Mouse (Mus musculus): ENCODE results near the gene 4930558C23Rik. TPM values are rescaled to one million over a fixed set of nuclear protein-coding genes. Genes with fewer than 3 reads are reported as not detected.
"Not testable (repeated sequence)": the region's sequence is repeated elsewhere in the genome, so short reads cannot be mapped to it uniquely, and the experiment has no call there.

4930558C23Rik gene
- polyA plus RNA-seq, 1 experiment from 2014 or later = not detected

- H3K27ac ChIP-seq (replicated peaks in 1 of 2; ENCODE audit: control insufficient read depth in 1 of 2, insufficient read depth in 1 of 2, low read depth in 2 of 2, low read length in 2 of 2) = no peak overlapping the region
- no peaks in the 10 kb centered on the region for H3K36me3 ChIP-seq (ENCODE audit: control insufficient read depth, insufficient read depth, low read length)
- no peak for ATAC-seq (ENCODE audit: insufficient number of reproducible peaks, insufficient read depth, low FRiP score, low read depth)
- no peak overlapping the region for H3K4me3 ChIP-seq (ENCODE audit: control insufficient read depth in 1 of 2, insufficient read depth in 1 of 2, low read depth in 1 of 2, low read length in 2 of 2)
- no peak overlapping the region for H3K9ac ChIP-seq (ENCODE audit: low read length)
- no peaks in the 10 kb centered on the region for H3K27me3 ChIP-seq (ENCODE audit: control insufficient read depth, insufficient read depth, low read length)
- H3K9me3 ChIP-seq (ENCODE audit: control insufficient read depth, low read length) = no peaks in the 10 kb centered on the region
- H3K4me1 ChIP-seq (ENCODE audit: control insufficient read depth in 2 of 2, insufficient read depth in 2 of 2, low read length in 2 of 2) = no peaks in the 10 kb centered on the region
- no peak overlapping the region for H3K4me2 ChIP-seq (ENCODE audit: low read length)
Measured at GRCm38 (mm10) chr3:95370101-95370500, 32.5 kb downstream of the 4930558C23Rik start.

- not testable (repeated sequence) for H3K4me1 ChIP-seq (ENCODE audit: control insufficient read depth in 2 of 2, insufficient read depth in 2 of 2, low read length in 2 of 2); H3K36me3 ChIP-seq (ENCODE audit: control insufficient read depth, insufficient read depth, low read length); H3K4me3 ChIP-seq (ENCODE audit: control insufficient read depth in 1 of 2, insufficient read depth in 1 of 2, low read depth in 1 of 2, low read length in 2 of 2); H3K4me2 ChIP-seq (ENCODE audit: low read length); H3K27me3 ChIP-seq (ENCODE audit: control insufficient read depth, insufficient read depth, low read length); H3K27ac ChIP-seq (replicated peaks in 1 of 2; ENCODE audit: control insufficient read depth in 1 of 2, insufficient read depth in 1 of 2, low read depth in 2 of 2, low read length in 2 of 2); ATAC-seq (ENCODE audit: insufficient number of reproducible peaks, insufficient read depth, low FRiP score, low read depth); H3K9ac ChIP-seq (ENCODE audit: low read length); H3K9me3 ChIP-seq (ENCODE audit: control insufficient read depth, low read length)
- WGBS = 59% methylated on average over 3 of the region's 3 CpGs
Measured at GRCm38 (mm10) chr3:95360276-95360675, 42.4 kb downstream of the 4930558C23Rik start.

GRCm38 (mm10) chr3:95357746-95358145, 44.9 kb downstream of the 4930558C23Rik start:
- Histone ChIP-seq H3K9me3 (ENCODE audit: control insufficient read depth, low read length) (no peaks in the 10 kb centered on the region), H3K27ac (replicated peaks in 1 of 2; ENCODE audit: control insufficient read depth in 1 of 2, insufficient read depth in 1 of 2, low read depth in 2 of 2, low read length in 2 of 2) (no peak overlapping the region), H3K4me3 (ENCODE audit: control insufficient read depth in 1 of 2, insufficient read depth in 1 of 2, low read depth in 1 of 2, low read length in 2 of 2) (no peak overlapping the region), H3K4me1 (ENCODE audit: control insufficient read depth in 2 of 2, insufficient read depth in 2 of 2, low read length in 2 of 2) (no peaks in the 10 kb centered on the region), H3K36me3 (ENCODE audit: control insufficient read depth, insufficient read depth, low read length) (peaks cover 14% of the 10 kb centered on the region), H3K27me3 (ENCODE audit: control insufficient read depth, insufficient read depth, low read length) (no peaks in the 10 kb centered on the region), H3K9ac (ENCODE audit: low read length) (no peak overlapping the region), H3K4me2 (ENCODE audit: low read length) (no peak overlapping the region)
- ATAC-seq (ENCODE audit: insufficient number of reproducible peaks, insufficient read depth, low FRiP score, low read depth) = no peak
- WGBS = 87% methylated on average over 2 of the region's 2 CpGs

- Histone ChIP-seq H3K4me2 (ENCODE audit: low read length) (peak within 1 kb of the TSS; percentile 58), H3K9ac (ENCODE audit: low read length) (peak within 1 kb of the TSS; percentile 71), H3K4me3 (ENCODE audit: control insufficient read depth in 1 of 2, insufficient read depth in 1 of 2, low read depth in 1 of 2, low read length in 2 of 2) (peak within 1 kb of the TSS; percentile 48 to 52), H3K27ac (replicated peaks in 1 of 2; ENCODE audit: control insufficient read depth in 1 of 2, insufficient read depth in 1 of 2, low read depth in 2 of 2, low read length in 2 of 2) (0 out of 4 replicates have a peak within 1 kb of the TSS, but pooled peaks of 1 of the 2 experiments have one; percentile 44), H3K36me3 (ENCODE audit: control insufficient read depth, insufficient read depth, low read length) (peaks cover 23% of the 10 kb centered on the region)
- ATAC-seq (ENCODE audit: insufficient number of reproducible peaks, insufficient read depth, low FRiP score, low read depth) = peak; percentile 89
- WGBS = 1% methylated on average over 29 of the region's 57 CpGs
- H3K27me3 ChIP-seq (ENCODE audit: control insufficient read depth, insufficient read depth, low read length); H3K4me1 ChIP-seq (ENCODE audit: control insufficient read depth in 2 of 2, insufficient read depth in 2 of 2, low read length in 2 of 2); H3K9me3 ChIP-seq (ENCODE audit: control insufficient read depth, low read length): not testable (repeated sequence)
Measured at GRCm38 (mm10) chr3:95356701-95357449, 45.8 kb downstream of the 4930558C23Rik start, which contains the start of gene Setdb1. Setdb1 (minus strand) TSS chr3:95357202.

GRCm38 (mm10) chr3:95355911-95356544, 46.6 kb downstream of the 4930558C23Rik start:
- Histone ChIP-seq H3K4me2 (ENCODE audit: low read length) (peak overlapping the region; percentile 58), H3K9ac (ENCODE audit: low read length) (peak overlapping the region; percentile 71; the same call in 1 of the 2 replicates), H3K4me3 (ENCODE audit: control insufficient read depth in 1 of 2, insufficient read depth in 1 of 2, low read depth in 1 of 2, low read length in 2 of 2) (peak overlapping the region; percentile 48 to 52), H3K36me3 (ENCODE audit: control insufficient read depth, insufficient read depth, low read length) (peaks cover 30% of the 10 kb centered on the region)
- not testable (repeated sequence) for H3K27me3 ChIP-seq (ENCODE audit: control insufficient read depth, insufficient read depth, low read length); H3K9me3 ChIP-seq (ENCODE audit: control insufficient read depth, low read length); H3K4me1 ChIP-seq (ENCODE audit: control insufficient read depth in 2 of 2, insufficient read depth in 2 of 2, low read length in 2 of 2); H3K27ac ChIP-seq (replicated peaks in 1 of 2; ENCODE audit: control insufficient read depth in 1 of 2, insufficient read depth in 1 of 2, low read depth in 2 of 2, low read length in 2 of 2)
- ATAC-seq (ENCODE audit: insufficient number of reproducible peaks, insufficient read depth, low FRiP score, low read depth) = peak; percentile 27; the same call in 1 of the 2 replicates
- WGBS = 28% methylated on average over 8 of the region's 19 CpGs

- Histone ChIP-seq H3K4me2 (ENCODE audit: low read length) (no peak overlapping the region), H3K9me3 (ENCODE audit: control insufficient read depth, low read length) (no peaks in the 10 kb centered on the region), H3K9ac (ENCODE audit: low read length) (no peak overlapping the region), H3K27me3 (ENCODE audit: control insufficient read depth, insufficient read depth, low read length) (no peaks in the 10 kb centered on the region), H3K4me1 (ENCODE audit: control insufficient read depth in 2 of 2, insufficient read depth in 2 of 2, low read length in 2 of 2) (no peaks in the 10 kb centered on the region), H3K4me3 (ENCODE audit: control insufficient read depth in 1 of 2, insufficient read depth in 1 of 2, low read depth in 1 of 2, low read length in 2 of 2) (no peak overlapping the region), H3K27ac (replicated peaks in 1 of 2; ENCODE audit: control insufficient read depth in 1 of 2, insufficient read depth in 1 of 2, low read depth in 2 of 2, low read length in 2 of 2) (no peak overlapping the region), H3K36me3 (ENCODE audit: control insufficient read depth, insufficient read depth, low read length) (peaks cover 89% of the 10 kb centered on the region)
- no peak for ATAC-seq (ENCODE audit: insufficient number of reproducible peaks, insufficient read depth, low FRiP score, low read depth)
Measured at GRCm38 (mm10) chr3:95349491-95349890, 53.1 kb downstream of the 4930558C23Rik start.

- whole genome bisulfite sequencing = over 99% methylated on average over 5 of the region's 5 CpGs
- ATAC-seq (ENCODE audit: insufficient number of reproducible peaks, insufficient read depth, low FRiP score, low read depth); H3K9me3 ChIP-seq (ENCODE audit: control insufficient read depth, low read length); H3K4me3 ChIP-seq (ENCODE audit: control insufficient read depth in 1 of 2, insufficient read depth in 1 of 2, low read depth in 1 of 2, low read length in 2 of 2); H3K27ac ChIP-seq (replicated peaks in 1 of 2; ENCODE audit: control insufficient read depth in 1 of 2, insufficient read depth in 1 of 2, low read depth in 2 of 2, low read length in 2 of 2); H3K4me1 ChIP-seq (ENCODE audit: control insufficient read depth in 2 of 2, insufficient read depth in 2 of 2, low read length in 2 of 2); H3K9ac ChIP-seq (ENCODE audit: low read length); H3K27me3 ChIP-seq (ENCODE audit: control insufficient read depth, insufficient read depth, low read length); H3K4me2 ChIP-seq (ENCODE audit: low read length): not testable (repeated sequence)
- H3K36me3 ChIP-seq (ENCODE audit: control insufficient read depth, insufficient read depth, low read length) = peaks cover 90% of the 10 kb centered on the region
Measured at GRCm38 (mm10) chr3:95348343-95348742, 54.3 kb downstream of the 4930558C23Rik start.
